Mouse (Mus musculus) CH12.LX (cell line): ENCODE results near the gene Pak1. TPM values are rescaled to one million over a fixed set of nuclear protein-coding genes. Genes with fewer than 3 reads are reported as not detected.

Source experiments
- DNase-seq: peaks from one replicate; pipeline ENCODE4 v3.0.0-alpha.2; 2013; ENCODE audit errors: extremely low read depth
- H3K27ac ChIP-seq: 2 replicates; pipeline ENCODE4 v1.5.1; 2012; ENCODE audit warnings: low read depth, mild to moderate bottlenecking, control low read depth, moderate library complexity; ENCODE audit not compliant: insufficient read depth
- H3K27me3 ChIP-seq: replicated peaks from 2 replicates; pipeline ENCODE3; 2012; ENCODE audit warnings: inconsistent platforms
- H3K36me3 ChIP-seq, 2 experiments: replicated peaks in 1 of 2; 2 replicates each; pipeline versions ENCODE3 to v1.6.1; 2012; ENCODE audit warnings: inconsistent platforms in 1 of 2, low read length in 1 of 2, mild to moderate bottlenecking in 1 of 2, mixed read lengths in 1 of 2, moderate library complexity in 1 of 2; ENCODE audit not compliant: control insufficient read depth in 1 of 2, insufficient read depth in 1 of 2
- H3K4me1 ChIP-seq, 2 experiments: 2 replicates each; pipeline ENCODE4 v1.6.1; 2012; ENCODE audit warnings: inconsistent platforms in 1 of 2, moderate library complexity in 1 of 2; ENCODE audit not compliant: insufficient read depth in 2 of 2, control insufficient read depth in 1 of 2
- H3K4me2 ChIP-seq: 2 replicates; pipeline ENCODE4 v1.6.1; 2012; ENCODE audit warnings: low read depth, mild to moderate bottlenecking, control low read depth; ENCODE audit not compliant: poor library complexity, insufficient read depth, severe bottlenecking
- H3K4me3 ChIP-seq, 3 experiments: fragments of 150-350 bp in 1 of 3; sonication (generic) in 1 of 3; replicated peaks in 1 of 3; 2 replicates each; pipeline versions ENCODE3 to v1.5.1; 2011 to 2012; ENCODE audit warnings: low read depth in 2 of 3, low read length in 2 of 3, mild to moderate bottlenecking in 2 of 3, moderate library complexity in 2 of 3, control low read depth in 1 of 3, improper control_type of control experiment in 1 of 3, inconsistent platforms in 1 of 3, mixed read lengths in 1 of 3; ENCODE audit not compliant: poor library complexity in 1 of 3
- H3K79me2 ChIP-seq: replicated peaks from 2 replicates; pipeline ENCODE4 v1.6.1; 2012; ENCODE audit warnings: mild to moderate bottlenecking, moderate library complexity; ENCODE audit not compliant: control insufficient read depth, poor library complexity, insufficient read depth, severe bottlenecking; ENCODE audit errors: extremely low read depth
- H3K9ac ChIP-seq: 2 replicates; pipeline ENCODE4 v1.6.1; 2012; ENCODE audit warnings: low read depth, mild to moderate bottlenecking, control low read depth, moderate library complexity; ENCODE audit not compliant: insufficient read depth
- H3K9me3 ChIP-seq: replicated peaks from 2 replicates; pipeline ENCODE3; 2012; ENCODE audit warnings: low read length, inconsistent platforms, mixed read lengths
- BHLHE40 ChIP-seq: IDR thresholded peaks from 2 replicates; pipeline ENCODE4 v1.6.1; 2011; ENCODE audit warnings: mild to moderate bottlenecking, low read depth, low read length, improper control_type of control experiment
- CTCF ChIP-seq, 2 experiments: IDR thresholded peaks in 1 of 2; conservative IDR thresholded peaks in 1 of 2; 2 replicates each; pipeline ENCODE4 v1.5.1; 2011 to 2012; ENCODE audit warnings: low read depth in 2 of 2, low read length in 2 of 2, improper control_type of control experiment in 1 of 2, inconsistent platforms in 1 of 2, mild to moderate bottlenecking in 1 of 2, moderate library complexity in 1 of 2
- ETS1 ChIP-seq: conservative IDR thresholded peaks from 2 replicates; pipeline ENCODE4 v1.6.1; 2012; ENCODE audit warnings: low read depth, mild to moderate bottlenecking, inconsistent platforms, low read length, improper control_type of control experiment, moderate library complexity
- GABPA ChIP-seq: IDR thresholded peaks from 2 replicates; pipeline ENCODE4 v1.6.1; 2012; ENCODE audit warnings: low read depth, low read length, improper control_type of control experiment, inconsistent platforms; ENCODE audit not compliant: insufficient replicate concordance
- HCFC1 ChIP-seq: IDR thresholded peaks from 2 replicates; pipeline ENCODE4 v1.6.1; 2012; ENCODE audit warnings: low read depth, mild to moderate bottlenecking, inconsistent platforms, low read length, improper control_type of control experiment
- JUN ChIP-seq: IDR thresholded peaks from 2 replicates; pipeline ENCODE4 v1.6.1; 2011; ENCODE audit warnings: low read depth, mild to moderate bottlenecking, low read length, improper control_type of control experiment, moderate library complexity; ENCODE audit not compliant: insufficient read depth
- JUND ChIP-seq: conservative IDR thresholded peaks from 2 replicates; pipeline ENCODE4 v1.6.1; 2011; ENCODE audit warnings: low read depth, low read length, improper control_type of control experiment
- KAT2A ChIP-seq: IDR thresholded peaks from 2 replicates; pipeline ENCODE4 v1.6.1; 2012; ENCODE audit warnings: low read length, improper control_type of control experiment, inconsistent platforms; ENCODE audit not compliant: insufficient replicate concordance
- MAFK ChIP-seq: IDR thresholded peaks from 2 replicates; pipeline ENCODE4 v1.6.1; 2011; ENCODE audit warnings: low read length, improper control_type of control experiment; ENCODE audit not compliant: insufficient replicate concordance
- MAX ChIP-seq: IDR thresholded peaks from 2 replicates; pipeline ENCODE4 v1.6.1; 2011; ENCODE audit warnings: low read length, improper control_type of control experiment
- MAZ ChIP-seq: IDR thresholded peaks from 2 replicates; pipeline ENCODE4 v1.6.1; 2012; ENCODE audit warnings: low read depth, mild to moderate bottlenecking, inconsistent platforms, low read length, improper control_type of control experiment, moderate library complexity
- MEF2A ChIP-seq: IDR thresholded peaks from 2 replicates; pipeline ENCODE4 v1.6.1; 2014; ENCODE audit warnings: low read depth, mild to moderate bottlenecking, inconsistent platforms, low read length, improper control_type of control experiment, borderline replicate concordance
- MXI1 ChIP-seq: IDR thresholded peaks from 2 replicates; pipeline ENCODE4 v1.6.1; 2011; ENCODE audit warnings: mild to moderate bottlenecking, low read depth, low read length, improper control_type of control experiment
- MYC ChIP-seq: IDR thresholded peaks from 2 replicates; pipeline ENCODE4 v1.6.1; 2011; ENCODE audit warnings: low read depth, mild to moderate bottlenecking, improper control_type of control experiment, low read length
- NRF1 ChIP-seq: IDR thresholded peaks from 2 replicates; pipeline ENCODE4 v1.6.1; 2014; ENCODE audit warnings: low read depth, mild to moderate bottlenecking, inconsistent platforms, low read length, improper control_type of control experiment, moderate library complexity
- PAX5 ChIP-seq: IDR thresholded peaks from 2 replicates; pipeline ENCODE4 v1.6.1; 2012; ENCODE audit warnings: low read length, inconsistent platforms, mixed read lengths
- POLR2A ChIP-seq: IDR thresholded peaks from 2 replicates; pipeline ENCODE4 v1.6.1; 2011; ENCODE audit warnings: low read depth, mild to moderate bottlenecking, improper control_type of control experiment, low read length
- POLR2AphosphoS2 ChIP-seq: IDR thresholded peaks from 2 replicates; pipeline ENCODE4 v1.6.1; 2011; ENCODE audit warnings: low read depth, low read length, improper control_type of control experiment
- RAD21 ChIP-seq: IDR thresholded peaks from 2 replicates; pipeline ENCODE4 v1.6.1; 2011; ENCODE audit warnings: low read depth, mild to moderate bottlenecking, low read length, improper control_type of control experiment, moderate library complexity
- RCOR1 ChIP-seq: conservative IDR thresholded peaks from 2 replicates; pipeline ENCODE4 v1.6.1; 2012; ENCODE audit warnings: low read depth, mild to moderate bottlenecking, inconsistent platforms, low read length, improper control_type of control experiment
- SMC3 ChIP-seq: IDR thresholded peaks from 2 replicates; pipeline ENCODE4 v1.6.1; 2011; ENCODE audit warnings: low read depth, low read length, improper control_type of control experiment
- TCF12 ChIP-seq: IDR thresholded peaks from 2 replicates; pipeline ENCODE4 v1.6.1; 2014; ENCODE audit warnings: low read depth, mild to moderate bottlenecking, inconsistent platforms, low read length, improper control_type of control experiment
- UBTF ChIP-seq: IDR thresholded peaks from 2 replicates; pipeline ENCODE4 v1.6.1; 2012; ENCODE audit warnings: low read depth, mild to moderate bottlenecking, inconsistent platforms, low read length, improper control_type of control experiment, moderate library complexity
- USF1 ChIP-seq: IDR thresholded peaks from 2 replicates; pipeline ENCODE4 v1.6.1; 2014; ENCODE audit warnings: low read depth, mild to moderate bottlenecking, inconsistent platforms, low read length, improper control_type of control experiment
- USF2 ChIP-seq: conservative IDR thresholded peaks from 2 replicates; pipeline ENCODE4 v1.6.1; 2011; ENCODE audit warnings: low read depth, low read length, improper control_type of control experiment
- ZC3H11A ChIP-seq: IDR thresholded peaks from 2 replicates; pipeline ENCODE4 v1.6.1; 2012; ENCODE audit warnings: low read depth, mild to moderate bottlenecking, inconsistent platforms, low read length, improper control_type of control experiment
- ZMIZ1 ChIP-seq: IDR thresholded peaks from 2 replicates; pipeline ENCODE4 v1.6.1; 2012; ENCODE audit warnings: low read depth, mild to moderate bottlenecking, inconsistent platforms, low read length, improper control_type of control experiment
- dilution Hi-C: fragments of 300-500 bp; cut with MboI; formaldehyde crosslinking; loops from 2 replicates; pipeline ENCODE4 v1.14.3; 2020; ENCODE audit warnings: low sequenced_read_pairs; ENCODE audit not compliant: extremely low pct_unique_long_range_greater_than_20kb, extremely low pct_ligation_motif_present
- in situ Hi-C: fragments of 300-500 bp; cut with MboI; formaldehyde crosslinking; loops from 3 replicates; pipeline ENCODE4 v1.14.3; 2019; ENCODE audit warnings: low sequenced_read_pairs, low pct_ligation_motif_present, low pct_unique_long_range_greater_than_20kb, mixed read lengths
- polyA plus RNA-seq: library from polyadenylated mRNA; unstranded; fragments of >175 nt; gene quantifications from 2 replicates; pipeline ENCODE4 v1.2.1, GENCODE M21; 2012; ENCODE audit warnings: low read depth; ENCODE audit not compliant: insufficient read length
- total RNA-seq, 2 experiments: library from RNA; depleted of rRNA; stranded (reverse); fragments of 300-350 nt in 1 of 2; fragments of >200 nt in 1 of 2; gene quantifications; 2 replicates each; pipeline ENCODE4 v1.2.3; 2012 to 2014

Gene Pak1
- total and polyA plus RNA-seq, 3 experiments, result 0.93 to 5.4 (median 4.1) TPM

GRCm38 (mm10) chr7:97809307-97809706 lies 21.0 kb downstream of the Pak1 start:
- H3K79me2 ChIP-seq, result no peaks in the 10 kb centered on the region
- no peak overlapping the region for H3K9ac ChIP-seq
- TF ChIP-seq BHLHE40 (no peak), ZC3H11A (no peak), MEF2A (no peak), HCFC1 (no peak), ETS1 (no peak), JUND (no peak), KAT2A (no peak), RAD21 (no peak), POLR2A (no peak), GABPA (no peak), USF2 (no peak), ZMIZ1 (no peak), MYC (no peak)
- no peak overlapping the region for H3K4me2 ChIP-seq
- no peaks in the 10 kb centered on the region for H3K36me3 ChIP-seq
- peaks cover 0 to 3% of the 10 kb centered on the region in 2 experiments; a peak in 1 of 4 replicates for H3K4me1 ChIP-seq
- no peaks in the 10 kb centered on the region for H3K9me3 ChIP-seq
- no peak for DNase-seq
- no peaks in the 10 kb centered on the region for H3K27me3 ChIP-seq
- in situ Hi-C loops (no loop called here), dilution Hi-C loops (no loop called here)
- no peak overlapping the region for H3K27ac ChIP-seq
- no peak overlapping the region for H3K4me3 ChIP-seq

- in situ Hi-C loops (no loop called here), dilution Hi-C loops (no loop called here)
- DNase-seq, result no peak
- Histone ChIP-seq H3K36me3 (no peaks in the 10 kb centered on the region), H3K4me2 (no peak overlapping the region), H3K9ac (no peak overlapping the region), H3K27me3 (no peaks in the 10 kb centered on the region), H3K4me3 (no peak overlapping the region), H3K27ac (no peak overlapping the region), H3K9me3 (no peaks in the 10 kb centered on the region), H3K79me2 (no peaks in the 10 kb centered on the region), H3K4me1 (no peaks in the 10 kb centered on the region)
- TF ChIP-seq POLR2AphosphoS2 (no peak), MAZ (no peak), RCOR1 (no peak), JUND (no peak), TCF12 (no peak), KAT2A (no peak), GABPA (no peak), CTCF (conservative IDR thresholded peaks at IDR 0.05 in 1 of 2, IDR thresholded peaks at IDR 0.05 in 1 of 2; ENCODE audit: low read depth in 2 of 2, low read length in 2 of 2) (no peak), JUN (no peak), MAX (no peak), SMC3 (no peak), NRF1 (no peak), RAD21 (no peak), MXI1 (no peak), PAX5 (no peak), UBTF (no peak), MAFK (no peak), USF1 (no peak)
Measured at GRCm38 (mm10) chr7:97821875-97822274, 33.5 kb downstream of the Pak1 start.
